Mouse (Mus musculus) MEL (cell line): ENCODE data around the gene Wdr1.

ENCODE experiments used
- BHLHE40 ChIP-seq: IDR thresholded peaks from 2 replicates; pipeline ENCODE4 v1.6.1; 2012; ENCODE audit warnings: low read depth, mild to moderate bottlenecking, inconsistent platforms, low read length, improper control_type of control experiment, borderline replicate concordance
- CHD2 ChIP-seq: IDR thresholded peaks from 2 replicates; pipeline ENCODE4 v1.6.1; 2011; ENCODE audit warnings: low read length, improper control_type of control experiment
- CTCF ChIP-seq, 3 experiments: IDR thresholded peaks in 2 of 3; conservative IDR thresholded peaks in 1 of 3; 2 replicates each; pipeline ENCODE4 v1.5.1; 2011 to 2012; ENCODE audit warnings: low read length in 3 of 3, low read depth in 2 of 3, mild to moderate bottlenecking in 2 of 3, improper control_type of control experiment in 1 of 3, inconsistent platforms in 1 of 3, mixed read lengths in 1 of 3, moderate library complexity in 1 of 3; ENCODE audit not compliant: control insufficient read depth in 1 of 3, insufficient read depth in 1 of 3, poor library complexity in 1 of 3, severe bottlenecking in 1 of 3
- ELF1 ChIP-seq: IDR thresholded peaks from 2 replicates; pipeline ENCODE4 v1.6.1; 2014; ENCODE audit warnings: low read depth, mild to moderate bottlenecking, inconsistent platforms, low read length, improper control_type of control experiment, moderate library complexity
- EP300 ChIP-seq, 2 experiments: IDR thresholded peaks; 2 replicates each; pipeline ENCODE4 v1.6.1; 2011; ENCODE audit warnings: improper control_type of control experiment in 2 of 2, low read length in 2 of 2, low read depth in 1 of 2, mild to moderate bottlenecking in 1 of 2
- GABPA ChIP-seq: IDR thresholded peaks from 2 replicates; pipeline ENCODE4 v1.6.1; 2012; ENCODE audit warnings: low read depth, mild to moderate bottlenecking, inconsistent platforms, low read length, improper control_type of control experiment, moderate library complexity
- JUND ChIP-seq: IDR thresholded peaks from 2 replicates; pipeline ENCODE4 v1.6.1; 2011; ENCODE audit warnings: low read depth, mild to moderate bottlenecking, improper control_type of control experiment, low read length
- MYB ChIP-seq: IDR thresholded peaks from 2 replicates; pipeline ENCODE4 v1.6.1; 2011; ENCODE audit warnings: mild to moderate bottlenecking, low read depth, low read length, improper control_type of control experiment
- POLR2A ChIP-seq, 2 experiments: IDR thresholded peaks; 2 replicates each; pipeline ENCODE4 v1.6.1; 2011 to 2012; ENCODE audit warnings: low read length in 2 of 2, mild to moderate bottlenecking in 2 of 2, control low read depth in 1 of 2, improper control_type of control experiment in 1 of 2, low read depth in 1 of 2, moderate library complexity in 1 of 2; ENCODE audit not compliant: control insufficient read depth in 1 of 2, insufficient read depth in 1 of 2, poor library complexity in 1 of 2
- TAL1 ChIP-seq: IDR thresholded peaks from 2 replicates; pipeline ENCODE4 v1.6.1; 2012; ENCODE audit warnings: mild to moderate bottlenecking, inconsistent platforms, low read length, moderate library complexity, mixed read lengths
- TBP ChIP-seq: IDR thresholded peaks from 2 replicates; pipeline ENCODE4 v1.8.0; 2011; ENCODE audit warnings: low read depth, low read length, improper control_type of control experiment
- UBTF ChIP-seq: IDR thresholded peaks from 2 replicates; pipeline ENCODE4 v1.6.1; 2012; ENCODE audit warnings: low read depth, mild to moderate bottlenecking, inconsistent platforms, low read length, improper control_type of control experiment, moderate library complexity, borderline replicate concordance; ENCODE audit not compliant: insufficient read depth
- USF1 ChIP-seq: IDR thresholded peaks from 2 replicates; pipeline ENCODE4 v1.6.1; 2014; ENCODE audit warnings: low read depth, mild to moderate bottlenecking, inconsistent platforms, low read length, improper control_type of control experiment, moderate library complexity
- ZKSCAN1 ChIP-seq: IDR thresholded peaks from 2 replicates; pipeline ENCODE4 v1.6.1; 2012; ENCODE audit warnings: low read depth, mild to moderate bottlenecking, inconsistent platforms, low read length, improper control_type of control experiment, moderate library complexity

GRCm38 (mm10) chr5:38480822-38481707, 82.0 kb downstream of the Wdr1 start:
- no peak for TF ChIP-seq ZKSCAN1
- TF ChIP-seq CTCF (IDR thresholded peaks at IDR 0.05 in 2 of 3, conservative IDR thresholded peaks at IDR 0.05 in 1 of 3; ENCODE audit: control insufficient read depth in 1 of 3, insufficient read depth in 1 of 3, low read depth in 2 of 3, low read length in 3 of 3, poor library complexity in 1 of 3, severe bottlenecking in 1 of 3): no peak
- TF ChIP-seq EP300 (IDR thresholded peaks at IDR 0.05; ENCODE audit: low read depth in 1 of 2, low read length in 2 of 2): no peak
- no peak for TF ChIP-seq POLR2A (IDR thresholded peaks at IDR 0.05; ENCODE audit: control insufficient read depth in 1 of 2, insufficient read depth in 1 of 2, low read depth in 1 of 2, low read length in 2 of 2, poor library complexity in 1 of 2)
- TF ChIP-seq JUND: no peak
- no peak for TF ChIP-seq GABPA
- no peak for TF ChIP-seq TAL1
- TF ChIP-seq ELF1: no peak
- no peak for TF ChIP-seq USF1
- no peak for TF ChIP-seq BHLHE40
- TF ChIP-seq CHD2: no peak
- no peak for TF ChIP-seq UBTF
- TF ChIP-seq MYB: no peak
- no peak for TF ChIP-seq TBP
